Mouse (Mus musculus) Patski (cell line): Measurements from ENCODE around the gene P2rx2. TPM values are rescaled to one million over a fixed set of nuclear protein-coding genes. Genes with fewer than 3 reads are reported as not detected.

ENCODE experiments used
- ATAC-seq: fragments of 100-300 bp; one replicate; pipeline ENCODE4 v1.8.0; 2021
- CTCF ChIA-PET: fragments of 350-600 bp; sonication (Branson Sonifier 250); formaldehyde crosslinking; loops from one replicate; lab custom pipeline; 2022; ENCODE audit warnings: inconsistent platforms; lab: Charles Lee
- POLR2A ChIA-PET: fragments of 350-600 bp; sonication (Branson Sonifier 250); formaldehyde crosslinking; loops from one replicate; lab custom pipeline; 2022; ENCODE audit warnings: antibody characterized with exemption, inconsistent platforms; lab: Charles Lee
- DNase-seq: peaks from one replicate; pipeline ENCODE4 v3.0.0-alpha.2; 2011; ENCODE audit warnings: low read depth, low spot score
- H3K27me3 ChIP-seq: fragments of 371-371 bp; one replicate; pipeline ENCODE4 v1.5.1; 2021
- CTCF ChIP-seq: fragments of 100-300 bp; IDR thresholded peaks from one replicate; pipeline ENCODE4 v1.5.1; 2021
- in situ Hi-C: fragments of 300-500 bp; cut with MboI; formaldehyde crosslinking; loops from 3 replicates; pipeline ENCODE4 v1.11.1; 2018; ENCODE audit warnings: low pct_unique_long_range_greater_than_20kb, mixed read lengths
- polyA plus RNA-seq: library from polyadenylated mRNA; unstranded; gene quantifications from one replicate; pipeline ENCODE4 v1.2.3, GENCODE M21; 2021

P2rx2 gene
- polyA plus RNA-seq, 1 experiment from 2014 or later: 0.23 TPM

DNA sequence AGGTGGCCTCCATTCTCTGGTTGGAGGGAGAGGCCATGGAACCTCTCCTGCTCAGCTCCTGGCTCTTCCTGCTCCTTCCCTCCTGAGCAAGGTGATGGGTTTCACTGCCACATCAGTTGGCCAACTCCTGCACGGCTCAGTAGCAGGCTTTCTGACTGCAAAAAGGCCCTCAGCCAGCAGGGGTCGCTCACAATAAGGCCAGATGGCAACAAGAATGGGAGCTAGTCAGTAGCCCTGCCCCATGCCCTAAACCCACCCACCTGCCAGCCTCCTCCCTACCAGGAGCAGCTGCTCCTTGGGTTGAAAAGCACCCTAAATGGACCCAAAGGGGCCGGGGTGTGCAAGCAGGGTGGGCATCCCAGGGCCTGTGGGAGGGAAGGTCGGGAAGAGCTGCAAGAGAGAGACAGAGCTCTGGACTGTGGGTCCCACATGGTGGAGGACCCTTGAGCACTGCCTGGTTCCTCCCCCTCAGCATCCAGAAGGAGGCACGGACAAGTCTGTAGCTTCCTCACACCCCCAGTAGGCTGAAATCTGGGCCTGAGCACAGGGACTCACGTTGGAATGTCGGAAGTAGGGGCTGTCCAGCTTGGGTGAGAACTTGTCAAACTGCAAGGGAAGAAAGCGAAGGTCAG is 33.9 kb upstream of the P2rx2 start:
- ChIA-PET CTCF (interaction anchor here (0.6 to 1.8 kb wide), 10 partner anchors 8 to 108 kb away, joined by 3 to 13 read pairs (median 4); no protein-coding TSS in a partner anchor), POLR2A (interaction anchor here (0.6 to 0.8 kb wide), 2 partner anchors 71 to 101 kb away, joined by 3 to 4 read pairs; partner anchors contain the start of gene Fbrsl1)
- no peak for DNase-seq
- no peaks in the 10 kb centered on the region for H3K27me3 ChIP-seq
- no peak for TF ChIP-seq CTCF
- in situ Hi-C loops: no loop called here
- peak; percentile 48 for ATAC-seq

DNA sequence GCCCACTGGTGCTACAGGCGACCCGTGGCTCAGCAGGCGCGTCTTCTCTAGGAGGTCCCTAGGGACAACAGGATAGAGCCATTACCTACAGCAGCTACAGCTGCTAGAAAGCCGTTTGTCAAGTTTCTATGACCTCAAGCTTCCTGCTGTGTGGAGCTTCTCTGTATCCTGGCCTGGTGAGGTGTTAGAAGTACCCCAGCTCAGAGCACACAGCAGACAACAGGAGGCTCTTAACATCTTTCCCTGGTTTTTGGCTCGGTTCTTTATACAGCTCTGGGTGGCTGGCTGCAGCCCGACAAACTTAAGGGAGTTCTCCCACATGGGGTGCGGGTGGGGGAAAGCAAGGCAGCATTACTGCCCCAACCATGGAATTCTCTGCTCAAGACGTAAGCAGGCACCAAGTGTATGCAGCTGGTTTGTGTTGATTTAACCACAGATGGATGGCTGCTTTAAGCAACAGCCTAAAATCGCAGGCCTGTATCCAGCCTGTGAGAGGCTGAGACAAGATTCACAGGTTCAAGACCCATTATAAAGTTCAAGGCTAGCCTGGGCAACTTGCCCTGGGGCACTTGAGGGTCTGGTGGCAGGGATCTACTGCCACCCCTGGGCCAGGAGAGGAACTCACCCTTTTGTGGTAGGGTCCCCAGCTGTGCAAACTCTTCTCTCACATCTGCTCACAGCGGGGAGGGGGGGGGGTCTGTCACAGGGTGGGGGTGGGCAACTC is 21.0 kb upstream of the P2rx2 start:
- no peaks in the 10 kb centered on the region for H3K27me3 ChIP-seq
- no peak for TF ChIP-seq CTCF
- DNase-seq: no peak
- in situ Hi-C loops: no loop called here
- POLR2A ChIA-PET: no interaction called here
- CTCF ChIA-PET: interaction anchor here (1.2 to 2.2 kb wide), 2 partner anchors 10 to 13 kb away, joined by 3 to 6 read pairs; no protein-coding TSS in a partner anchor
- ATAC-seq: no peak

DNA sequence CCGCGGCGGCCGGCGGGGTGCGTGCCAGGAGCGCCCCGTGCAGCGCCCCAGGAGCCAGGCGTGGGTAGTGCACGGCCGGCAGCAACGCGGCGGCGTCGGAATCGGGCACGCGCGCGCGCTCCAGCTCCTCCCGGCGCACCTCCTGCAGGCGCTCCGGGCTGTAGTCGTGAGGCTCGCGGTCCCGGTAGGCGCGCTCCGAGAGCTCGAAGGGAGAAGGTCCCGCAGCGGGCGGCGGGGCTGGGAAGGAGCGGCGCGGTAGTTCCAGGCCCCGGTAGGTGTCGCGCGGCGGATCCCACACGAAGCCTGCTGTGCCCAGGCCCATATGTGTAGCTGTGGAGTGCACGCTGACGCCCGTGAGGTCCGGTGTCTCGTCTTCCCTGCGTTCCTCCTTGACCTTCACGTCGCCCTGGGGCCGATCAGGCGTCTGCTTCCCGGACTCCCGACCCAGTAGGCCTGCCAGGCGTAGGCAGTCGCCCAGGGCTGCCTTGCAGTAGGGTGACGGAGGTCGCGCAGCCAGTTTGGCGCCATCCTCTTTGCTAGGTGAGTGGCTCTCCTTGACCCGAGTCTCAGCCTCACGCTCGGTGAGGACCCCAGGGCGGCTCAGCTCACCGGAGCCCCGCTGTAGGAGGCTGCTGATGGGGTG is 20.3 kb upstream of the P2rx2 start:
- ATAC-seq (no peak), DNase-seq (no peak)
- POLR2A ChIA-PET: no interaction called here

DNA sequence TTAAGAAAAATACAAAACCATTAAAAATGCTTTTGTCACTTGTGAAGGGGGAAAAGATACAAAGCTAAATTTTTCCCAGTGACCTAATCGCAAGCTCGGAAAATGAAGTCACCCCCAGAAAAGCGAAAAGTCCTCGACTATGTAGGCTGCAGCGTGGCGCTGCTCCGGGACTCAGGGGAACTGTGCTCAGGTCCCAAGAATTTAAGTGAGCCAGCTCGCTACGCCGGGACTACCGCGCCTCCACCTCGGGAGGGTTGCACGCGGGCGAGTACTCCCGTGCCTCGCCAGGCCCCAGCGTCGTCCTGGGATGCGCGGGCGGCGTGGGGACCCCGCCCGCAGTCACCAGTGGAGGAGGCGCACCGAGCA is 19.8 kb upstream of the P2rx2 start:
- DNase-seq: no peak
- ATAC-seq: no peak
- no peak for TF ChIP-seq CTCF
- ChIA-PET CTCF (interaction anchor here (2.2 kb wide), 1 partner anchor 14 kb away, joined by 6 read pairs; no protein-coding TSS in a partner anchor), POLR2A (no interaction called here)
- H3K27me3 ChIP-seq: no peaks in the 10 kb centered on the region
- in situ Hi-C loops: no loop called here

More for the DNA sequence above, 20.3 kb upstream of the P2rx2 start:
- in situ Hi-C loops: no loop called here
- CTCF ChIA-PET: interaction anchor here (1.2 to 2.2 kb wide), 2 partner anchors 11 to 13 kb away, joined by 3 to 6 read pairs; no protein-coding TSS in a partner anchor
- no peak for TF ChIP-seq CTCF
- H3K27me3 ChIP-seq: no peaks in the 10 kb centered on the region

DNA sequence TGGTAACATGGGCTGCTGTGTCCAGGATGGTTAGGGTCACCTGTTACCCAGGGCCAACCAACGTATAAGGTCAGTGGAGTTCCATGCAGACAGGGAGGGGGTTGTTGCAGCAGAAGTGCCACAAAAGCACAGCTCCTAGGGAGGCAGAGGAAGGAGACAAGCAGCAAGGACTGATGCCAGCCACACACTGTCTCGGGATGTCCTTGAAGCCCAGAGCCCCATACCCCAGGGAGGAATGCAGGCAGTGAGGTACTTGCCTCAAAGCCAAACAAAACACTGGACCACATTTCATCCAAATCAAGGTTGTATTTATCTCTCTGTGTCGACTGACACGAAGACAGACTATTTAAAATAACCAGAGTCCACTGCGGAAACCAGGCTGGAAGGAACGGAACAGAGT is 18.5 kb upstream of the P2rx2 start:
- POLR2A ChIA-PET: interaction anchor here (0.8 kb wide), 1 partner anchor 78 kb away, joined by 3 read pairs; no protein-coding TSS in a partner anchor
- TF ChIP-seq CTCF: no peak
- in situ Hi-C loops: no loop called here

DNA sequence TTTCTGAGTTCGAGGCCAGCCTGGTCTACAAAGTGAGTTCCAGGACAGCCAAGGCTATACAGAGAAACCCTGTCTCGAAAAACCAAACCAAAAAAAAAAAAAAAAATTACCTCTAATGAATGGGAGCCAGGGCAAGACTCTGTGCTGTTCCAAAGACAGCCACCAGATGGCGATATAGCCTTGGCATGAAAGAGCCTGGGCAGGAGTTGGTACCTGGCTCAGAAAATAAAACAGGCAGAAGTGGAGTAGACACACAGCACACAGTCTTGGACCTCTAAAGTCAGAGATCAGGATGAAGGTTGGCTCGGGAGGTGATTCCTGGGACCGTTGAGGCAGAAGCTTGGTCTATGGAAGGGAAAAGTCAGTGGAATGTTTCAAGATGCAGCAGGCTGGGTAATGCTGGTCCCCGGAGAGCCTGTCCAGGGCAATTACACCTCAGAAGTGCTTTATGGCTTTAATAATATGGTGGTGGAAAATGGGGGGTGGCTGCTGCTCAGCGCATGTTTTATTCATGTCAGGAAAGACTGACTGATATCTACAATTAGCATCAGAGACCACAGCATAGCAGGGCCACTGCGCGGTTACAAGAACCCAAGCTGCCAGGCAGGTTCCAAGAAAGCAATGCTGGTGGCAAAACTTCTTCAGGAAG is 14.6 kb upstream of the P2rx2 start:
- TF ChIP-seq CTCF: peak; percentile 92
- H3K27me3 ChIP-seq: no peaks in the 10 kb centered on the region
- ChIA-PET CTCF (interaction anchor here (0.7 to 1.8 kb wide), 2 partner anchors 11 to 69 kb away, joined by 3 to 4 read pairs; no protein-coding TSS in a partner anchor), POLR2A (no interaction called here)
- ATAC-seq (peak; percentile 58), DNase-seq (peak; percentile 25)
- in situ Hi-C loops: loop anchor here (5.0 kb wide), 1 partner anchor 275 kb away; no protein-coding TSS in a partner anchor

More for the DNA sequence above, 18.5 kb upstream of the P2rx2 start:
- no peaks in the 10 kb centered on the region for H3K27me3 ChIP-seq
- CTCF ChIA-PET: interaction anchor here (1.1 to 1.8 kb wide), 3 partner anchors 71 to 76 kb away, joined by 3 to 6 read pairs (median 6); no protein-coding TSS in a partner anchor
- DNase-seq: no peak
- ATAC-seq: no peak

DNA sequence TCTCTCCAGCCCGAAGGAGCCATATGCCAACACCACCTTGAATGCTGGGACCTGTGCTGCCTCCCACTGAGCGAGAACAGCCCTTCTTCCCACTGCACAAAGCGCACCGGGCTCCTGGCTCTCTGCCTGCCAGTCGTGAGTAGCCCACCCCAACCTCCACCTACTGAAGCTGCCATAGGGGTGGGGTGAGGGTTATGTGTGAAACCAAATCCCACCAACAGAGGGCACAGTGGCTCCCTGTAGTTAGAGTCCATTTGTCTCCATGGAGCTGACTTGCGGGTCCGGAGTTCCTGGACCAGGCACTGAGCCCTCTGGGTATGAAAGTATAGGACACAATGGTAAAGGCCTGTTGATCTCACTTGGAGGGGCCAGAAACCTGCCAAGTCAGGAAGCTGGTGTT is 11.7 kb upstream of the P2rx2 start:
- in situ Hi-C loops: loop anchor here (5.0 kb wide), 1 partner anchor 278 kb away; no protein-coding TSS in a partner anchor
- peak; percentile 30 for ATAC-seq
- peak; percentile 73 for TF ChIP-seq CTCF
- no peaks in the 10 kb centered on the region for H3K27me3 ChIP-seq
- ChIA-PET CTCF (interaction anchor here (0.8 to 3.9 kb wide), 11 partner anchors 9 to 281 kb away, joined by 3 to 19 read pairs (median 4); no protein-coding TSS in a partner anchor), POLR2A (no interaction called here)
- no peak for DNase-seq

DNA sequence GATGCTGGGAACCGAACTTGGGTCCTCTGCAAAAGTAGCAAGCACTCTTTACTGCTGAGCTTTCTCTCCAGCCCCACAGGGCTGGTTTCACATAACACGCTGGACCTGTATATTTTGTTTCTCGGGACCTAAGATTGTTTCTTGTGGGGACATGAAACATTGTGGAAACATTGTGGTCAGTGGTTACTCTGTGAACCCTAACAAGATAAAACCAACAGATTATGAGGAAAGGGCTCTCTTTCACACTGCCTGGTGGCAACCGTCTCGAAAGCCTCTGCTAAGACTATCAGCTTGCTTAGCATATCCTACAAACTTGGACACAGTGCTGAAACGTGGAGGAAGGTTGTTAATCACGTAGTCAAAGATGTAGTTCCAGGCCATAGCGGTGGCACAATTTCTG is 4.0 kb upstream of the P2rx2 start:
- ChIA-PET POLR2A (no interaction called here), CTCF (interaction anchor here (2.3 kb wide), 1 partner anchor 8 kb away, joined by 9 read pairs; no protein-coding TSS in a partner anchor)
- TF ChIP-seq CTCF: no peak
- DNase-seq: no peak
- no peak for ATAC-seq
- H3K27me3 ChIP-seq: no peaks in the 10 kb centered on the region
- in situ Hi-C loops: no loop called here

DNA sequence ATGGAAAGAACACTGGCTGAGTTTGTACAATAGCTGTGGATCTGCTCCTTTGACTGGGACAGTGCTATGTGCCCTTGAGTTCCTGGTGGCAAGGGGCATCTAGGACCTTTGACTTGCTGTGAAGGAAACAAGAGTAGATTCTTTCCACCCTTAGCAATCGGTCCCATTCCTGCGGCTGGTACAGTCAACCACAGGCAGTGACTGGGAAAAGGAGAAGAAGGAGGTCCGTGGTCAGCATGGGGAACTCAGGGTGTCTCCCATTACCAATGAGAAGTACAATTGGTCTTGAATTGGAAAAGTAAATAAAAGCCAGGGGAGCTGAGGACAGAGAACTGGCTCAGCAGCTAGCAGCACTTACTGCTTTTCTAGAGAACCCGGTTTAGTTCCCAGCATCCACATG is 2.5 kb upstream of the P2rx2 start:
- H3K27me3 ChIP-seq: no peaks in the 10 kb centered on the region
- ATAC-seq: no peak
- POLR2A ChIA-PET: no interaction called here
- no peak for TF ChIP-seq CTCF
- in situ Hi-C loops: no loop called here
- DNase-seq: no peak
- CTCF ChIA-PET: interaction anchor here (1.2 to 2.3 kb wide), 2 partner anchors 10 to 293 kb away, joined by 3 to 9 read pairs; no protein-coding TSS in a partner anchor

DNA sequence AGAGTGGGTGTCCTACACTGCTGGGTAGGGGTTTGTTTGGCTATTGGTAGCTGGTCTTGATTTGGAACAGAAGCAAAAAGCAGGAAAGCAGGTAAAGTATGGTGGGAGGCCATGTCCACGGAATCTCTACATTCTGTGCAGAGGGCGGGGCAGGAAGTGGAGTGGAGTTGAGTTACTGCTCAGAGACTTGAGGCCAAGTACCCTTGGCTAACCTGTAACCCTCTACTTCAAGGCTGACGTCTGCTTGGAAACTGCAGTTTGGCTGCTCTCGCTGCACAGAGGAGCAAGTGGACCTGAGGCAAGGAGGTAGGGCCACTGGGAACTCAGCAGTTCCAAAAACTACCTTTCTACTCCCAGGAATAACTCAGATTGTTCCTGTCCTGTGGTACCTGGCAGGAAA is 1.5 kb upstream of the P2rx2 start, which contains the start of gene Lrcol1:
Lrcol1 (plus strand) TSS at position 207 of the 400 bp plus-strand sequence.
- in situ Hi-C loops: no loop called here
- DNase-seq: no peak
- no peaks in the 10 kb centered on the region for H3K27me3 ChIP-seq
- no peak for ATAC-seq
- ChIA-PET CTCF (interaction anchor here (1.4 kb wide), 1 partner anchor 22 kb away, joined by 3 read pairs; no protein-coding TSS in a partner anchor), POLR2A (no interaction called here)
- TF ChIP-seq CTCF: no peak
